Mouse (Mus musculus) large intestine, adult 2 months (tissue): ENCODE measurements around the gene Gfra4. TPM values are rescaled to one million over a fixed set of nuclear protein-coding genes. Genes with fewer than 3 reads are reported as not detected.

ENCODE experiments used
- DNase-seq: peaks from one replicate; pipeline ENCODE4 v3.0.0-alpha.2; 2012; ENCODE audit warnings: low read depth, low spot score
- WGBS: fragments of 180-500 bp; shearing (Covaris S2); methylation state at CpG from one replicate; pipeline ENCODE4 v1.1.7; 2018; 5-methylcytosine and 5-hydroxymethylcytosine counted together
- polyA plus RNA-seq: library from polyadenylated mRNA; depleted of rRNA; stranded (reverse); fragments of >200 nt; gene quantifications from 2 replicates; pipeline ENCODE4 v1.2.3, GENCODE M21; 2012; rRNA removed

Gfra4 gene
- polyA plus RNA-seq, 1 experiment: 15.4 TPM

DNA sequence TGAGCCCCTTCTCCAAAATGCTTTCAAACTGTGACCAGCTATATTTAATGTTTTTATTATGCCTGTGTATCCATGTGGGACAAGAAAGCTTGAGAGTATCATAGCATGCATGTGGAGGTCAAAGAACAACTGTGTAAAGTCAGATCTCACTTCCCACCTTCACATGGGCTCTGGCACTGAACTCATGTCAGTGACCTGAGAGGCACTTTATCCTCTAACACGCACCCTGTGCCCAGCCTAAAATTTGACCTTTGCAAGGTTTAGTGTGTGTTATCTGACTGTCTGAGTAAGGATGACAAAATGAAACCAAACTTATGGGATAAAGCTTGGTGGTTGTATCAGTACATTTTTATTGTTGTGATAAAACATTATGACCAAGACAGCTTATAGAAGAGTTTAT lies 32.3 kb downstream of the Gfra4 start:
- peak; percentile 31 for DNase-seq
- WGBS: 33% methylated on average over 1 of the region's 1 CpGs

DNA sequence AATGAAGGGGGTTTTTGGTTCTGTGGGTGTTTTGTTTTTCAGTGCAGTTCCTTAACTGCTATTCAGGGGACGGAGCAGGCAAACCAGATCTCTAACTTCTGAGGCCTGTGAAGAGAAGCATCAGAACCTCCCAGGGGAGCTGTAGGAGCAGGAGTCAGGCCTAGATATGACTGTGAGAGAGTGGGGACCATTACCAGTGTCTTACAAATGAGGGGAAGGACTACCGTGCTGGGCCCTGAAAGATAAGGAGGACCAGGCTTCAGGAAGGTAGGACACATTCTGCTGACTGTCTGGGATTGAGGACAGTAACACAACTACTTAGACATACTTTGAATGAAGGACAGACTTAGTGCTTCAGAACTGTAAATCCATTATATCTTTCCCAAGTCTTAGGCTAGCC lies 33.8 kb downstream of the Gfra4 start:
- DNase-seq: no peak
- 92% methylated on average over 2 of the region's 2 CpGs for WGBS

DNA sequence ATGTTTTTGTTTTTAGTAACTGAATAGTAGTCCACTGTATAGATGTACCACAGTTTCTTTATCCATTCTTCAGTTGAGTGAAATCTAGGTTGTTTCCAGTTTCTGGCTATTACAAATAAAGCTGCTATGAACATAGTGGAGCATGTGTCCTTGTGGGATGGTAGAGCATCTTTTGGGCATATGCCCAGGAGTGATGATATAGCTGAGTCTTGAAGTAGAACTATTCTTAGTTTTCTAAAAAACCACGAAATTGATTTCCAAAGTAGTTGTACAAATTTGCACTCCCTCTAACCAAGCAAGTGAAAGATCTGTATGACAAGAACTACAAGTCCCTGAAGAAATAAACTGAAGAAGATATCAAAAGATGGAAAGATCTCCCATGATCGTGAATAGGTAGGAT lies 50.1 kb downstream of the Gfra4 start:
- WGBS: 93% methylated on average over 2 of the region's 2 CpGs
- DNase-seq: no peak

Other genes starting within 250 kb of the Gfra4 start
- 12.4 and 23.1 TPM in 2 replicates for gene 4930402H24Rik, start 136.7 kb downstream of the Gfra4 start, polyA plus RNA-seq
- gene Atrn, start 136.6 kb downstream of the Gfra4 start, polyA plus RNA-seq: 4.6 and 8.6 TPM in 2 replicates
- 16.3 and 22.0 TPM in 2 replicates for gene Adam33, start 20.7 kb upstream of the Gfra4 start, polyA plus RNA-seq
- 1.2 and 3.0 TPM in 2 replicates for gene Siglec1, start 43.7 kb upstream of the Gfra4 start, polyA plus RNA-seq
- 2.0 and 3.2 TPM in 2 replicates for gene Hspa12b, start 84.2 kb upstream of the Gfra4 start, polyA plus RNA-seq
- not detected in 2 replicates for gene Gm11037, start 90.4 kb upstream of the Gfra4 start, polyA plus RNA-seq
- 59.4 and 63.8 TPM in 2 replicates for gene 1700037H04Rik, start 117.0 kb upstream of the Gfra4 start, polyA plus RNA-seq
- gene Cenpb, start 137.0 kb upstream of the Gfra4 start, polyA plus RNA-seq: 48.3 and 64.6 TPM in 2 replicates
- 35.6 and 37.3 TPM in 2 replicates for gene Cdc25b, start 143.9 kb upstream of the Gfra4 start, polyA plus RNA-seq
- gene Spef1, start 144.2 kb upstream of the Gfra4 start, polyA plus RNA-seq: 7.6 and 9.2 TPM in 2 replicates
- 66.7 and 70.3 TPM in 2 replicates for gene Ap5s1, start 164.0 kb upstream of the Gfra4 start, polyA plus RNA-seq
- 66.1 and 99.3 TPM in 2 replicates for gene Mavs, start 191.0 kb upstream of the Gfra4 start, polyA plus RNA-seq
- 16.7 and 17.4 TPM in 2 replicates for gene Pank2, start 219.4 kb upstream of the Gfra4 start, polyA plus RNA-seq